Mouse (Mus musculus) heart, embryonic 10.5 days (tissue): Measurements from ENCODE around the gene Ccl26. TPM values are rescaled to one million over a fixed set of nuclear protein-coding genes. Genes with fewer than 3 reads are reported as not detected.

Experiments used
- polyA plus RNA-seq: library from polyadenylated mRNA; unstranded; fragments of >200 nt; fragmentation: Nextera tagmentation; extraction: Ambion mirVana; gene quantifications from 2 replicates; pipeline ENCODE4 v1.2.1, GENCODE M21; 2016

Ccl26 gene
- polyA plus RNA-seq, 1 experiment from 2014 or later: not detected

Other genes starting within 250 kb of the Ccl26 start
- 0.15 and 0.21 TPM in 2 replicates for gene Fkbp6, start 213.5 kb downstream of the Ccl26 start, polyA plus RNA-seq
- not detected in 2 replicates for gene Trim50, start 210.3 kb downstream of the Ccl26 start, polyA plus RNA-seq
- gene Nsun5, start 193.6 kb downstream of the Ccl26 start, polyA plus RNA-seq: 27.2 and 33.5 TPM in 2 replicates
- gene Pom121, start 169.0 kb downstream of the Ccl26 start, polyA plus RNA-seq: 11.1 and 17.2 TPM in 2 replicates
- gene Hip1, start 18.4 kb downstream of the Ccl26 start, polyA plus RNA-seq: 41.7 and 45.7 TPM in 2 replicates
- gene Ccl24, start 9.5 kb upstream of the Ccl26 start, polyA plus RNA-seq: 0.23 TPM in 1 of 2 replicates, not detected in the other
- 42.9 and 48.7 TPM in 2 replicates for gene Rhbdd2, start 69.0 kb upstream of the Ccl26 start, polyA plus RNA-seq
- 54.4 and 66.8 TPM in 2 replicates for gene Por, start 106.5 kb upstream of the Ccl26 start, polyA plus RNA-seq
- gene Tmem120a, start 180.9 kb upstream of the Ccl26 start, polyA plus RNA-seq: 36.2 and 45.5 TPM in 2 replicates
- 0.14 TPM in 2 replicates for gene Styxl1, start 214.8 kb upstream of the Ccl26 start, polyA plus RNA-seq
- gene Mdh2, start 214.9 kb upstream of the Ccl26 start, polyA plus RNA-seq: 856 and 984 TPM in 2 replicates
- 0.26 TPM in 1 of 2 replicates, not detected in the other for gene Srrm3, start 243.3 kb upstream of the Ccl26 start, polyA plus RNA-seq